Mouse (Mus musculus) kidney, postnatal 14 days (tissue): ENCODE results near the gene Olfr1361.
A peak's percentile ranks its signal among the peaks of the same experiment; 100 is the strongest.

ENCODE experiments used
- DNase-seq: peaks from one replicate; pipeline ENCODE4 v3.0.0; 2022; ENCODE audit warnings: mixed read lengths

Gene Olfr1361

DNA sequence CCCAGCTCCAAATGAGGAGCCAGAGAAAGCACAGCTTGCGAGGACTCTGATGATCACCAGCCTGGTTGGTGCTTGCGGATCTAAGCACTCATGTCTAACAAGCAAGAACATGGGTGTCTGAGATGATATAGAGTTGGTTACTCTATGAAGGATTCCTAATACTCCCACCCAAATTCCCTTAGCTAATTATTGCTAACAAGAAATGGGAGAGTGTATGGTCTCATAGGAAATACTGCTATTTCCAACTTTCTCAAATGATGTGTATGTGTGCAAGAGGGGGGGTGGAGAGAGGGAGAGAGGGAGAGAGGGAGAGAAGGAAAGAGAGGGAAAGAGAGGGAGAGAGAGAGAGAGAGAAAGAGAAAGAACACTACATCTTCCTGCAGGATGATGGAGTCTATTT is at the start of gene Olfr1361:
Gene Olfr1361 (minus strand): TSS at position 101 of the 400 bp plus-strand sequence.
- no peak for DNase-seq

DNA sequence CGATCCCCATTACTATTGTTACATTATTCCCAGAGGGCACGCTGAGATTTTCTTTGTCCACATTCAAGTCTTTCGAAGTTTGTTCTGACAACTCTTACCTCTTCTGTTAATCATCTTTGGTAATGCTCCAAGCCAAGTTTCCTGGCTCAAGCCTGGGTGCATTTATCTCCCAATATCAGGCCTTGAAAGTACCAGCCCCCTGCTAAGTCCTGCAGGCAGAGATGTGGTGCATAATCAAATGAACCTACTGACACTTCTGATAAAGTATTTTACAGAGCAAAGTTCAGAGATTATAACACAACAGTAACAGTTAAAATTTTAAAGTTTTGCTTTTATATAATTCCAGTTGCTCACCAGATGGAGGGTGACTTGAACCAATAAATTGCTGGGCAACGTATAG is 48.5 kb upstream of the Olfr1361 start:
- no peak for DNase-seq

DNA sequence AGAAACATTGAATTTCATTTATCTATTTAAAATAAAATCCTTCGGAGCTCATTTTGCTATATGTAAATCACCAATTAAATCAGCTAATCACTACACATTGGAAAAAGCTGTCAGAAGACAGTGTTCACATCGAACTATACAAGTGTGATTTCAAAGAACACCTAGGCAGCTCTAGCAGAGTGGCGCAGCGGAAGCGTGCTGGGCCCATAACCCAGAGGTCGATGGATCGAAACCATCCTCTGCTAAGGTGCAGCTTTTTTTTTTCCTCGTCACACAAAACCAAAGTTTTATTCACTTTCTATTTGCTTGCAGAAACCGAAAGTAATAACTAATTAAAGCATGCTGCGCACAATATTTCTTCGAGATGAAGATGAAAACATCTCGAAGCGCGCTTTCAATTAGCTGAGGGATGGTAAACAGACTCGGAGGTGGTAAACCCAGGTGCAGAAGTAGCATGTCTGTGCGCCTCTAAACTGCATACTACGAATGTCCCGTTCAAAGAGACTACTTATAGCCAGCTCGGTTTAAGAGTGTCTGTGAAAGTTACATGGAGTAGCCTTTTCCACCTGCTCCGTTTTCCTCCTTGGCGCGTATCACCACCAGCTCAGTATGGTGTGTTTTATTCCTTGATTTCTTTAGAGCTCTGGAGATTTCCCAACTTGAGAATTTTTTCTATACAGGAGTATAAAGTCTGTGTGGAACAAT is 47.8 kb upstream of the Olfr1361 start:
- peak; percentile 79 for DNase-seq

DNA sequence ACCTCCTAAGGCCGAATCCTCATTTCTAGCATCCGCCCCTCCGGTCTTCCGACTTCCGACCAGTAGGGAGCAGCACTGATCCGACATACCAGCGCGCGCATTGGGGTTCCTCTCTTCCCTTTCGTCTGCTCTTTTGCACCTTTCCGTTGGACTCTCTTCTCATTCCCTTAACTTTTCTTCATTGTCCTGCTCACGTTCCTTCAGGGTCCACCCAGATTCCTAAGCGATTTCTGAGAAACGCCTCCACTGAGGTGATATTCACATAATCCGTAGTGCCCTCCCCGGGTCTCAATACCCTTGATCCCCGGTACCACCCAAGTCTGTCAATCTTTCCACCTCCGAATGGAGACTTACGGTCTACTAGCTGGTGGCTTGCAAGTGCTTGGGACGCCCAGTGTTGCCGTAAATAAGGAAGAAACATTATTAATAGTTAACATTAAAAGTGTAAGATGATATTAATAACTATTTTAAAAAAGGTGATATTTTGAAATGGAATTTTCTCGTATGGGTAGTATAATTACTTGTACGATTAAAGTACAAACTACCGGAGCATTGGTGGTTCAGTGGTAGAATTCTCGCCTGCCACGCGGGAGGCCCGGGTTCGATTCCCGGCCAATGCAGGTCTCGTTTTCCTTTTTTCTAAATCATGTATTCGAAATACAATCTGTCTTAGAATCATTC is 47.0 kb upstream of the Olfr1361 start:
- peak; percentile 89 for DNase-seq

DNA sequence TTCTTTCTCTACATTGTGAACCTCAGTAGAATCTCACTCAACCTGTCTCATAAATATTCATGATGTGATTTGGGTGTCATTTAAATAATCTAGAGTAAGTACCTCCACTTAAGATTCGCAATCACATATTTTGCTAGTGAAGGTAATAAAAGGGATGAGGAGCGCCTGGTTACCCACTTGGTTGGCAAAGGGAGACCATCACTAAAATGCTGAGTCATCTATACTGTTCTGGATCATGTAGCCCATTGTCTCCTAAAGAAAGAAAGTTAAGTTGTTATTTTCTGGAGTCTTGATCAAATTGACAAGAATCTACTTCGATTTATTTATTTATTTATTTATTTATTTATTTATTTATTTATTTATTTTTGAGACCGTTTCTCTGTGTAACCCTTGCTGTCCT is 43.5 kb upstream of the Olfr1361 start:
- no peak for DNase-seq

DNA sequence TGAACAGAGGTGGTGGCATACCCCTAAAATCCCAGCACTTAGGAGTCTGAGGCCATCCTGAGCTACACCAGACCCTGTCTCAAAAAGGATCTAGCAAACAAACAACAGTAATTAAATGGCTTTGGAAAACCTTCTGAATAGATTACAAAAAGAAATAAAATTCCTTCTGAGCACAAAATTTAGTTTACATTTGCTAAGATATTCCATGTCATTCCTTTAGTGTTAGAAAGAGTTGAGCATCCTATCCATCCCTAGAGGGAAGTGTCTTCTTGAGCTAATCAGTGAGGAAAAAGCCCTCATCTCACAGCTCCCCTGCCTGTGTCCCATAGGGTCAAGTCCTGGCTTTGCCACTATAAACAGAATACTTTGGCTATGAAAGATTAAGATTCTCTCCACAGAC is 34.6 kb upstream of the Olfr1361 start, which contains the start of gene Olfr1359:
Gene Olfr1359 (plus strand): TSS at position 301 of the 400 bp plus-strand sequence.
- no peak for DNase-seq

DNA sequence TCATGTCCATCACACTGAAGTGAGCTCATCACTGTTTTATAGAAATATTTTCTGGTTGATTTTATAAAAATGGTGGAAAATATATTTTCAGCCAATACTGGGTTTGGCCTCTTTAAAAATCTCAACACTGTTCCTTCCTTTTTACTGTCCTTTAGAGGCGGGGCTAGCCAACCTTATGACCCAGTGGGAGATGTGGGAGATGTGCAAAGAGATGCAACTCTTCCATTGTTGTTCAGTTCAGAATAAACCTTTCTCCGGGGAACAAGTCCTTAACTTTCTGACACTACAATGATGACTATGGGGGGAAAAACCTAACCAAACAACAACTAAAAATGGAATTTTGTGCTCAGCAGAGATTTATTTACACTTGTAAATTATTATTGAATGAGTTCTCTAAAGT is 14.1 kb upstream of the Olfr1361 start, which contains the start of gene Olfr1360:
Gene Olfr1360 (minus strand): TSS at position 101 of the 400 bp plus-strand sequence.
- DNase-seq = no peak

DNA sequence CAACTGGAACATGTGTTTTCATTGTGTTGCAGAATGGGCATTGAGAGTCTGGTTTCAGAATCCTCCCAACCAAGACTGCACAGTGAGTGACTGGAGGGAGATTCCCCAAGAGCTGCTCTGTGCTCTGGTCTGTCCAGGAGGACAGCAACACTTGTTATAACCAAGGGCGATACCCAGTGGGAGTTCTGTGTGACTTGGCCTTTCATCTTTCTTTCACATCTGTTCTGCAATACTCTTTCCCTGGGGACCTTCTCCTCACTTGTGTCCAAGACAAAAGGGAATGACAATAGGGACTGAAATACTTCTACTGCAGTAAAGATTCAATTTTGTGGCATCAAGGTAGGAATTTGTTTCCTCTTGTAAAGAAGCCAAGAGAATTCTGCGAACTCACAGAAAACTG is 20.8 kb downstream of the Olfr1361 start, which contains the start of gene Olfr11:
Gene Olfr11 (minus strand): TSS at position 101 of the 400 bp plus-strand sequence.
- DNase-seq = no peak

DNA sequence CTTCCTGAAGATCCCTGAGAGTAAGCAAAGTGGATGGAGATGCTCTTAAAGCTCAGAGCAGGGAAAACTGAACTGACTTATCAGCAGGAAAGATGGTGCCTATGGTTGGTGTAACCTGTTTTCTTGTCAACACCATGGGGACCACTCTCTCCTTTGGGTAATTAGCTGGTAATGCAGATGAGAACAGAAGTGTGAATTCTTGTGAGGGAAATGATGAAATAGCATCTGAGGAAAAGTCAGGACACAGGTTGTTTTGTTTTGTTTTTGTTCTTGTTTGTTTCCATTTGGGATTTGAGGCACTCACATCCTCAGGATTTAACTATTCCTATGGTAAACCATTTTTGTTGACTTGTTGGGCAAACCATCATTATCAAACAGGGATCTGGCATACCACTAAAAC is 49.3 kb downstream of the Olfr1361 start, which contains the start of gene Olfr1362:
Gene Olfr1362 (minus strand): TSS at position 101 of the 400 bp plus-strand sequence.
- DNase-seq = no peak
